Mouse (Mus musculus) hindbrain, embryonic 14.5 days (tissue): ENCODE measurements around the gene Bcl2l13. TPM values are rescaled to one million over a fixed set of nuclear protein-coding genes. Genes with fewer than 3 reads are reported as not detected.
"Not testable (repeated sequence)": the region's sequence is repeated elsewhere in the genome, so short reads cannot be mapped to it uniquely, and the experiment has no call there.

Experiments used
- ATAC-seq: fragments of 200-750 bp; cut with Nextera tagmentation; 2 replicates; pipeline ENCODE4 v1.8.0; 2017; ENCODE audit warnings: moderate number of reproducible peaks, mild to moderate bottlenecking, moderate TSS enrichment, moderate library complexity; ENCODE audit not compliant: low FRiP score
- DNase-seq: peaks from one replicate; pipeline ENCODE4 v3.0.0-alpha.2; 2015; ENCODE audit warnings: low spot score
- H3K27ac ChIP-seq: fragments of 300-500 bp; sonication (generic); 2 replicates; pipeline ENCODE4 v1.5.1; 2014; ENCODE audit warnings: mild to moderate bottlenecking, moderate library complexity
- H3K27me3 ChIP-seq: fragments of 300-500 bp; sonication (generic); 2 replicates; pipeline ENCODE4 v1.6.1; 2014; ENCODE audit warnings: mild to moderate bottlenecking, low read length, mixed read lengths; ENCODE audit not compliant: control insufficient read depth, insufficient read depth
- H3K36me3 ChIP-seq: fragments of 300-500 bp; sonication (generic); replicated peaks from 2 replicates; pipeline ENCODE4 v1.6.1; 2014; ENCODE audit not compliant: control insufficient read depth, insufficient read depth
- H3K4me1 ChIP-seq: fragments of 300-500 bp; sonication (generic); replicated peaks from 2 replicates; pipeline ENCODE4 v1.6.1; 2014; ENCODE audit warnings: antibody characterized with exemption, low read length, mixed read lengths; ENCODE audit not compliant: control insufficient read depth, insufficient read depth
- H3K4me2 ChIP-seq: fragments of 300-500 bp; sonication (generic); replicated peaks from 2 replicates; pipeline ENCODE4 v1.6.1; 2014; ENCODE audit warnings: mild to moderate bottlenecking, moderate library complexity
- H3K4me3 ChIP-seq: fragments of 300-500 bp; sonication (generic); replicated peaks from 2 replicates; pipeline ENCODE4 v1.5.1; 2014; ENCODE audit warnings: mild to moderate bottlenecking, low read length
- H3K9ac ChIP-seq: fragments of 300-500 bp; sonication (generic); 2 replicates; pipeline ENCODE4 v1.6.1; 2014
- H3K9me3 ChIP-seq: fragments of 300-500 bp; sonication (generic); 2 replicates; pipeline ENCODE4 v1.6.1; 2016; ENCODE audit warnings: low read length; ENCODE audit not compliant: control insufficient read depth
- WGBS: fragments of 180-500 bp; shearing (Covaris S2); extraction: QIAGEN DNeasy Blood & Tissue Kit; methylation state at CpG from one replicate; pipeline ENCODE4 v1.1.7; 2014; 5-methylcytosine and 5-hydroxymethylcytosine counted together
- polyA plus RNA-seq: library from polyadenylated mRNA; unstranded; fragments of >200 nt; fragmentation: Nextera tagmentation; extraction: Ambion mirVana; gene quantifications from 2 replicates; pipeline ENCODE4 v1.2.1, GENCODE M21; 2014

Gene Bcl2l13
- polyA plus RNA-seq, 1 experiment from 2014 or later, result 28.2 TPM

- Histone ChIP-seq H3K27me3 (no peaks in the 10 kb centered on the region), H3K4me3 (peak overlapping the region; percentile 73; the same call in 1 of the 2 replicates), H3K9me3 (no peaks in the 10 kb centered on the region), H3K4me2 (peak overlapping the region; percentile 88), H3K36me3 (no peaks in the 10 kb centered on the region), H3K9ac (no peak overlapping the region), H3K27ac (no peak overlapping the region), H3K4me1 (peaks cover 10% of the 10 kb centered on the region)
- ATAC-seq (no peak), DNase-seq (no peak)
- WGBS, result 54% methylated on average over 9 of the region's 9 CpGs
These were observed 79.1 kb downstream of the Bcl2l13 start for GRCm38 (mm10) chr6:120914911-120915648.

GRCm38 (mm10) chr6:120915649-120915975, 79.6 kb downstream of the Bcl2l13 start:
- DNase-seq, result no peak
- peak overlapping the region; percentile 73; the same call in 1 of the 2 replicates for H3K4me3 ChIP-seq
- H3K9me3 ChIP-seq, result no peaks in the 10 kb centered on the region
- no peak overlapping the region for H3K27ac ChIP-seq
- no peaks in the 10 kb centered on the region for H3K36me3 ChIP-seq
- ATAC-seq, result no peak
- 37% methylated on average over 2 of the region's 2 CpGs for WGBS
- H3K4me1 ChIP-seq, result peaks cover 10% of the 10 kb centered on the region
- peak overlapping the region; percentile 88 for H3K4me2 ChIP-seq
- H3K27me3 ChIP-seq, result no peaks in the 10 kb centered on the region
- H3K9ac ChIP-seq, result 0 out of 2 replicates have a peak overlapping the region, but pooled peaks have one; percentile 69

GRCm38 (mm10) chr6:120916074-120916971, 80.3 kb downstream of the Bcl2l13 start, which contains the start of gene Bid:
TSS of gene Bid (minus strand) at chr6:120916853.
- Histone ChIP-seq H3K9ac (peak within 1 kb of the TSS; percentile 69), H3K27me3 (no peaks in the 10 kb centered on the region), H3K4me1 (peaks cover 10% of the 10 kb centered on the region), H3K27ac (peak within 1 kb of the TSS; percentile 47; the same call in 1 of the 2 replicates), H3K4me3 (peak within 1 kb of the TSS; percentile 73), H3K4me2 (peak within 1 kb of the TSS; percentile 88), H3K9me3 (no peaks in the 10 kb centered on the region), H3K36me3 (no peaks in the 10 kb centered on the region)
- ATAC-seq (peak; percentile 91), DNase-seq (peak; percentile 72)
- WGBS, result 1% methylated on average over 66 of the region's 67 CpGs

- WGBS, result 32% methylated on average over 8 of the region's 14 CpGs
- peak overlapping the region; percentile 73 for H3K4me3 ChIP-seq
- peaks cover 10% of the 10 kb centered on the region for H3K4me1 ChIP-seq
- not testable (repeated sequence) for DNase-seq, H3K27ac ChIP-seq, H3K9me3 ChIP-seq, H3K36me3 ChIP-seq, ATAC-seq, H3K27me3 ChIP-seq
- peak overlapping the region; percentile 69 for H3K9ac ChIP-seq
- H3K4me2 ChIP-seq, result peak overlapping the region; percentile 88
These were observed 81.2 kb downstream of the Bcl2l13 start for GRCm38 (mm10) chr6:120916972-120917881.

GRCm38 (mm10) chr6:120917975-120918374, 82.0 kb downstream of the Bcl2l13 start:
- ATAC-seq (no peak), DNase-seq (no peak)
- Histone ChIP-seq H3K4me3 (no peak overlapping the region), H3K9ac (no peak overlapping the region), H3K9me3 (no peaks in the 10 kb centered on the region), H3K4me2 (no peak overlapping the region), H3K36me3 (no peaks in the 10 kb centered on the region), H3K27ac (no peak overlapping the region), H3K27me3 (no peaks in the 10 kb centered on the region), H3K4me1 (peaks cover 10% of the 10 kb centered on the region)
- WGBS, result 59% methylated on average over 3 of the region's 3 CpGs

GRCm38 (mm10) chr6:120924791-120925321, 88.8 kb downstream of the Bcl2l13 start:
- WGBS, result 69% methylated on average over 2 of the region's 2 CpGs
- DNase-seq, H3K4me2 ChIP-seq: not testable (repeated sequence)

GRCm38 (mm10) chr6:120926880-120927279, 90.9 kb downstream of the Bcl2l13 start:
- 55% methylated on average over 2 of the region's 2 CpGs for WGBS
- no peak for ATAC-seq
- H3K27ac ChIP-seq, result no peak overlapping the region

More at GRCm38 (mm10) chr6:120924791-120925321, 88.8 kb downstream of the Bcl2l13 start:
- not testable (repeated sequence) for ATAC-seq, H3K9me3 ChIP-seq, H3K4me1 ChIP-seq, H3K27me3 ChIP-seq, H3K9ac ChIP-seq, H3K27ac ChIP-seq, H3K4me3 ChIP-seq, H3K36me3 ChIP-seq

GRCm38 (mm10) chr6:120927765-120928164, 91.8 kb downstream of the Bcl2l13 start:
- Histone ChIP-seq H3K9me3 (no peaks in the 10 kb centered on the region), H3K27ac (no peak overlapping the region), H3K9ac (no peak overlapping the region), H3K4me3 (no peak overlapping the region), H3K36me3 (peaks cover 35% of the 10 kb centered on the region), H3K4me1 (no peaks in the 10 kb centered on the region), H3K4me2 (no peak overlapping the region), H3K27me3 (no peaks in the 10 kb centered on the region)
- ATAC-seq (no peak), DNase-seq (no peak)
- 89% methylated on average over 3 of the region's 3 CpGs for WGBS

More at GRCm38 (mm10) chr6:120926880-120927279, 90.9 kb downstream of the Bcl2l13 start:
- Histone ChIP-seq H3K4me1 (no peaks in the 10 kb centered on the region), H3K36me3 (peaks cover 26% of the 10 kb centered on the region), H3K4me2 (no peak overlapping the region), H3K4me3 (no peak overlapping the region), H3K9me3 (no peaks in the 10 kb centered on the region), H3K27me3 (no peaks in the 10 kb centered on the region), H3K9ac (no peak overlapping the region)
- no peak for DNase-seq
